Mouse (Mus musculus) cerebellum, adult 2 months (tissue): ENCODE data around the gene Lsm4.

ENCODE experiments used
- CTCF ChIP-seq: fragments of 200-500 bp; IDR thresholded peaks from 2 replicates; pipeline ENCODE4 v1.5.1; 2011; ENCODE audit warnings: low read depth, mild to moderate bottlenecking, control low read depth, low read length, moderate library complexity, borderline replicate concordance; ENCODE audit not compliant: insufficient read depth
- POLR2A ChIP-seq: fragments of 200-500 bp; IDR thresholded peaks from 2 replicates; pipeline ENCODE4 v1.6.1; 2011; ENCODE audit warnings: low read length, control low read depth, borderline replicate concordance; ENCODE audit not compliant: insufficient read depth

DNA sequence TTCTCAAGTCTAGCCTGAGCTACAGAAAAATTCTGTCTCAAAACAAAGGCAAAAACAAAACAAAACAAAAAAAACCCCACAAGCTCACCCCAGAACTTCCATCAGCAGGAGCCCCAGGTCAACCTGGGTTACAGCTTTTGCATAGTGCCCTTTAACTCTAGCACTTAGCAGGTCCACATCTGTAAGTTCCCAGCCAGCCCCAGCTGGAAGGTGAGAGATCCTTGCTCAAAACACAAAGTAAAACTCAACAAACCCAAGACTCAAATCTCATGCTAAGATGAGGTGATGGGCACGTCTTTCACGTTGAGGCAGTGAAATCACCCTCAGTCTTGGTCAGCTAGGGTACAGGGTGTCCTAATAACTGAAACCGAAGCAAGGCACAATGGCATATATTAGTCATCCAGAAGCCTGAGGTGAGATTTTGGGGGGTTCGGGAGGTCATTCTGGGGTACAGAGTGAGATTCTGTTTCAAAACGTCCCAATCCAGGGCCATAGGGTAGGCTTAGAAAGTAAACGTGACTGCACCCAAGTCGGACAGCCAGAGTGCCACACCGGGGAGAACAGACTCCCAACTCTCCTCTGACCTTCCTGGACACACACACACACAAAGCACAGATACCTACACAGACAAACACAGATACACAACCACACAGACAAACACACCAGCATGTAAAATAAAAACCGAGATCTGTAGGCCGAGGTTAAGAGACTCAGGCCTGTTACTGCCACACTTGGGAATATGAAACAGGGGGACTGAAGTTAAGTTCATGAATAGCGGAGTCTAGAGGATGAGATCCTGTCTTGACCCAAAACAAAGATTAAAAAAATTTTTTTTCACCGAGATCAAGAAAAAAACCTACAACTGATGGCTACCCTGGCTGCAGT is 24.6 kb downstream of the Lsm4 start:
- TF ChIP-seq CTCF (no peak), POLR2A (no peak)
